Mouse (Mus musculus) brain, embryonic 14.5 days (tissue): Measurements from ENCODE around the gene Camk2b. TPM values are rescaled to one million over a fixed set of nuclear protein-coding genes. Genes with fewer than 3 reads are reported as not detected.

ENCODE experiments used
- DNase-seq: peaks from one replicate; pipeline ENCODE4 v3.0.0-alpha.2; 2011; ENCODE audit warnings: low read depth
- CTCF ChIP-seq: fragments of 200-500 bp; IDR thresholded peaks from 2 replicates; pipeline ENCODE4 v1.5.1; 2012; ENCODE audit warnings: inconsistent platforms, mild to moderate bottlenecking, moderate library complexity, borderline replicate concordance; ENCODE audit not compliant: insufficient read depth, insufficient read length; ENCODE audit errors: extremely low read depth
- POLR2A ChIP-seq: fragments of 200-500 bp; IDR thresholded peaks from 2 replicates; pipeline ENCODE4 v1.6.1; 2012; ENCODE audit warnings: mild to moderate bottlenecking, inconsistent platforms, borderline replicate concordance; ENCODE audit not compliant: poor library complexity, insufficient read depth, insufficient read length, severe bottlenecking; ENCODE audit errors: extremely low read depth
- polyA plus RNA-seq: library from polyadenylated mRNA; depleted of rRNA; stranded (reverse); fragments of >200 nt; gene quantifications from 2 replicates; pipeline ENCODE4 v1.2.3, GENCODE M21; 2012

The Camk2b gene
- polyA plus RNA-seq, 1 experiment: 126 TPM

GRCm38 (mm10) chr11:5988126-5988525 is 78.0 kb downstream of the Camk2b start:
- TF ChIP-seq POLR2A (no peak), CTCF (no peak)

GRCm38 (mm10) chr11:5983629-5984028 is 82.5 kb downstream of the Camk2b start:
- DNase-seq: no peak
- TF ChIP-seq CTCF (no peak), POLR2A (no peak)

More at GRCm38 (mm10) chr11:5988126-5988525, 78.0 kb downstream of the Camk2b start:
- DNase-seq: no peak

GRCm38 (mm10) chr11:5981323-5981722 is 84.8 kb downstream of the Camk2b start:
- no peak for DNase-seq
- TF ChIP-seq POLR2A: no peak
- TF ChIP-seq CTCF: no peak

- TF ChIP-seq CTCF (no peak), POLR2A (no peak)
- no peak for DNase-seq
Observed at GRCm38 (mm10) chr11:5980561-5980960, 85.6 kb downstream of the Camk2b start.

GRCm38 (mm10) chr11:5980108-5980507 is 86.1 kb downstream of the Camk2b start:
- TF ChIP-seq CTCF (no peak), POLR2A (no peak)
- no peak for DNase-seq

GRCm38 (mm10) chr11:5979088-5979487 is 87.1 kb downstream of the Camk2b start:
- no peak for TF ChIP-seq CTCF
- no peak for TF ChIP-seq POLR2A
- DNase-seq: no peak

- no peak for DNase-seq
- TF ChIP-seq POLR2A (no peak), CTCF (no peak)
Observed at GRCm38 (mm10) chr11:5976106-5976505, 90.1 kb downstream of the Camk2b start.

- DNase-seq: no peak
Observed at GRCm38 (mm10) chr11:5975068-5975467, 91.1 kb downstream of the Camk2b start.

GRCm38 (mm10) chr11:5974053-5974452 is 92.1 kb downstream of the Camk2b start:
- DNase-seq: no peak
- TF ChIP-seq CTCF (no peak), POLR2A (no peak)

More at GRCm38 (mm10) chr11:5975068-5975467, 91.1 kb downstream of the Camk2b start:
- TF ChIP-seq CTCF: no peak
- TF ChIP-seq POLR2A: no peak

- TF ChIP-seq CTCF (no peak), POLR2A (no peak)
- no peak for DNase-seq
Observed at GRCm38 (mm10) chr11:5973151-5973550, 93.0 kb downstream of the Camk2b start.

- no peak for DNase-seq
- TF ChIP-seq POLR2A (no peak), CTCF (no peak)
Observed at GRCm38 (mm10) chr11:5971202-5971601, 95.0 kb downstream of the Camk2b start.

GRCm38 (mm10) chr11:5968223-5968622 is 97.9 kb downstream of the Camk2b start:
- TF ChIP-seq CTCF (no peak), POLR2A (no peak)
- no peak for DNase-seq

- no peak for TF ChIP-seq POLR2A
- TF ChIP-seq CTCF: no peak
- no peak for DNase-seq
Observed at GRCm38 (mm10) chr11:5966751-5967150, 99.4 kb downstream of the Camk2b start.

GRCm38 (mm10) chr11:5965865-5966264 is 100.3 kb downstream of the Camk2b start:
- peak; percentile 16 for DNase-seq
- TF ChIP-seq CTCF (no peak), POLR2A (no peak)
